Mouse (Mus musculus): Measurements from ENCODE around the gene Ccdc6. TPM values are rescaled to one million over a fixed set of nuclear protein-coding genes. Genes with fewer than 3 reads are reported as not detected.
"Not testable (repeated sequence)": the region's sequence is repeated elsewhere in the genome, so short reads cannot be mapped to it uniquely, and the experiment has no call there.

Gene Ccdc6
- total RNA-seq, 2 experiments from 2014 or later = 94.2 to 115 TPM

DNA sequence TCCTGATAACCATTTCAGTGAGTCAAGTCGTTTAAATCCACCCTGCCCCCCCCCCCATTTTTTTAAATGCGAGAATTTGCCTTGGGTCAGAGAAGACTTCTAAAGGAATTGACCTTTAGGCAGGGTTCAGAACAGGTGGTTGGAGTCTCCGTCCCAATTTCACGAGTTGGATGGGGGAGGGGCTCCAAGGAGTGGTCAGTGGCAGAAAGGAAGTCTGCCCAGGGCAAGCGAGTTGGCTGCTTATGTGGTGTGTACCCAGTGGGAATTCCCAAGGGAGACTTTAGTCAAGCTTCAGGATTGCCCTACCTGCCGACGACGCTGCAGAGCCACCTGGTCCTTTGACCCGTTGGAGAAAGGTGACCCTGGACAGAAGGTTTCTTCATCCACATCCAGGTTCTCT is 97.4 kb downstream of the Ccdc6 start:
- intact Hi-C loops (cut with DNase I) = no loop called here
- no peak for TF ChIP-seq CTCF (IDR thresholded peaks at IDR 0.05)
- H3K27ac ChIP-seq = no peak overlapping the region

DNA sequence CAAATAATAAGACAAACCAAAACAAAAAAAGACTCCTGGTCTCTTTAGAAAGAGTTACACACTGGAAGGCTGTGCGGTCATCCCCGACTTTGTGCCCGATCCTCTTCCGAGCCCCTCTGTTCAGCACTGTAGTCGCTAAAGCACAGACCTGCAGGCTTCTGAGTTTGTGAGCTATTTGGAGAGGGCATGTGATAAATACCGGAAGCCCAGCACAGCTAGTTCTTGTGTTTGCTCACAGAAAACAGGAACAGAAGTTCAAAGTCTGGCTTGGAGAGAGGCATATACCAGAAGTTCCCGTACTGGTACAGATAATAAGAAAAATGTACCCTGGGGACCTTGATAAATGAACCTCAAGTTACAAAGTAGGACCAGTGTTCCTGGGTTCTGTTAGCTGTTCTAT is 98.4 kb downstream of the Ccdc6 start:
- Histone ChIP-seq H3K27ac (peak overlapping the region; percentile 53), H3K4me3 (no peak overlapping the region)
- TF ChIP-seq CTCF (IDR thresholded peaks at IDR 0.05) = no peak
- DNase-seq = no peak
- intact Hi-C loops (cut with DNase I) = no loop called here

More for the DNA sequence above, 97.4 kb downstream of the Ccdc6 start:
- DNase-seq = no peak
- H3K4me3 ChIP-seq = no peak overlapping the region

DNA sequence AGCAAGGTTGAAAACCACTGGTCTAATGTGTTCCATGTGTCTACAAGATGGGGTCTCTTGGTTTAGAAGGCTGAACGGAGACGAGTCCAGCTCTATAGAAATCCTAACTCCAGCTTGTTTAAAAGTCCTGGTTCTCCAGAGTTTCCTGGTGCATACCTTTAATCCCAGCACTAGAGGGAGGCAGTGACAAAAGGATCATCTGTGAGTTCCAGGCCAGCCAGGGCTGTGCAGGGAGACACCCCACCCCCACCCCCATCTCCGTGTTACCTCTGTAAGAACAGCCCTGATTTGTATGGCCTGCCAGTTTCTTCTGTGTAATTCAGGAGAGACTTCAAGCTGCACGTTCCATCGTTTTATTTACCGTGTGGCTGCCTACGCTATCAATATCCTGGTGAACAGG is 98.9 kb downstream of the Ccdc6 start:
- peak; percentile 44 for DNase-seq
- H3K27ac ChIP-seq = peak overlapping the region; percentile 64
- H3K4me3 ChIP-seq = no peak overlapping the region
- peak; percentile 68 for TF ChIP-seq CTCF (IDR thresholded peaks at IDR 0.05)
- intact Hi-C loops (cut with DNase I) = loop anchor here (2.0 kb wide), 1 partner anchor 101 kb away; no protein-coding TSS in a partner anchor

DNA sequence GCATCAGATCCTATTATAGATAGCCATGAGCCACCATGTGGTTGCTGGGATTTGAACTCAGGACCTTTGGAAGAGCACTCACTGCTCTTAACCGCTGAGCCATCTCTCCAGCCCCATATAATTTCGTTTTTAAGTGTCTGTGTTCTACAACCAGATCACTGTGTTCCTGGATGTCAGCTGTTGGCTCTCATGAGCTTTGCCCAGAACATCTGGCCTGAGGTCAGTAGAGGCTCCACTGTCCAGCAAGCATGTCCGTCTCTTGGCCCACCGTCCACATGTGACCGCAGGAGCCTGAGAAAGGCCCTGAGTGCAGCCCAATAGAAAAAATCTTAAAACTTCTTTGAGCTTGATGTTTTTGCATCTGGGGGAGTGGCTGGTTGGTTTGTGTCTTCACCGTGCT is 99.7 kb downstream of the Ccdc6 start:
- DNase-seq = peak; percentile 68
- intact Hi-C loops (cut with DNase I) = loop anchor here (2.0 kb wide), 1 partner anchor 100 kb away; no protein-coding TSS in a partner anchor
- Histone ChIP-seq H3K27ac (peak overlapping the region; percentile 64), H3K4me3 (no peak overlapping the region)
- no peak for TF ChIP-seq CTCF (IDR thresholded peaks at IDR 0.05)

DNA sequence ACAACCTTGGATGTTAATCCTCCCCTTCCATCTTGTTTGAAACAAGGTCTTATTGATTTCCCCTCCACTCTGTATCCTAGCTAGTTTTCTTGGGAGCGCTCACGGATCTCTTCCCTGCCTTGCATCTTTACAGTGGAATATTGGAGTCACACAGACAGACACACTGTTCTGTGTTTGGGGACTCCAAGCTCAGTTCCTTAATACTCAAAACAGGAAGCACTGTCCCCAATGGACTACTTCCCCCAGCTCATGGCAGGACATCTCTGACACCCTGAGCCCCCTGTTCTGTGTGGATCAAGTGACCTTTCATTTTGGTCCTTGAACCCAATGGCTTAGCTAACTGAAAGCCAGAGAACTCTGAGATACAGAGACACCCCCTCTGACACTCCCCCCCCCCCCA is 100.7 kb downstream of the Ccdc6 start:
- no peak for DNase-seq
- intact Hi-C loops (cut with DNase I) = loop anchor here (2.0 kb wide), 1 partner anchor 99 kb away; no protein-coding TSS in a partner anchor
- TF ChIP-seq CTCF (IDR thresholded peaks at IDR 0.05) = no peak
- Histone ChIP-seq H3K27ac (peak overlapping the region; percentile 64), H3K4me3 (no peak overlapping the region)

GRCm38 (mm10) chr10:70198012-70198411 is 101.1 kb downstream of the Ccdc6 start:
- intact Hi-C loops (cut with DNase I) = no loop called here
- Histone ChIP-seq H3K27ac (peak overlapping the region; percentile 38; the same call in 1 of the 2 replicates), H3K4me3 (no peak overlapping the region)
- no peak for TF ChIP-seq CTCF (IDR thresholded peaks at IDR 0.05)
- DNase-seq = no peak

- DNase-seq = no peak
- no peak overlapping the region for H3K4me3 ChIP-seq
- intact Hi-C loops (cut with DNase I) = no loop called here
- TF ChIP-seq CTCF (IDR thresholded peaks at IDR 0.05) = no peak
- no peak overlapping the region for H3K27ac ChIP-seq
Measured at GRCm38 (mm10) chr10:70198951-70199463, 102.1 kb downstream of the Ccdc6 start.

GRCm38 (mm10) chr10:70199466-70200210 is 102.7 kb downstream of the Ccdc6 start:
- TF ChIP-seq CTCF (IDR thresholded peaks at IDR 0.05) = no peak
- no peak for DNase-seq
- Histone ChIP-seq H3K4me3 (no peak overlapping the region), H3K27ac (no peak overlapping the region)
- intact Hi-C loops (cut with DNase I) = no loop called here

DNA sequence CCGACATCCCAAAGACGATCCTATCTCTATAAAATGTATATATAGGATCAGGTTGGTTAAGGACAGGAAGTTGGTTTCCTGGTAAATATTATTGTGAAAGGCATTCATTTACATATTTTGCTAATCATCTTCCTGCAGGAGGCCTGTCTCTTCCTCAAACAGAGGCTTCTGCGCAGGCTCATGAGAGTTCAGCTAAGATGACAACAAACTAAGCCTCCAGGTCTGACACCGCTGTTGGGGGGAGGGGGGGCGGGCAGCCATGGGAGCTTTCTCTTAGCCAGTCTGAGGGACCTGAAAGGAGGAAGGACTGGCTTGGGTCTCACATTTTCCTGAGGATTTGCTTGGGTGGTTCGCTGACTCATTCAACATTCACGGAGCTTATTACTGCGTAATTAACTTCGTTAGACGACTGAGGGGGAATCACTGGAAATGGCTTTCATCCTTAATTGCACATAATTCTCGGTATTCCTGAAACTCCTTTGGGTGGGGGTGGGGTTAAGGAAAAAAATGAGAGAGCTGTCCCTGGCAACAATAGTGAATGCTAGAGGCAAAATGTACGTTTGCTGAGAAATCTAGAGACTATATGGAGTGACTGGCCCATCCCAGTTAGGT is 104.1 kb downstream of the Ccdc6 start:
- DNase-seq = no peak
- Histone ChIP-seq H3K4me3 (no peak overlapping the region), H3K27ac (no peak overlapping the region)
- TF ChIP-seq CTCF (IDR thresholded peaks at IDR 0.05) = no peak
- intact Hi-C loops (cut with DNase I) = no loop called here

GRCm38 (mm10) chr10:70204505-70205399 is 107.8 kb downstream of the Ccdc6 start, which contains the start of gene Mrln:
Gene Mrln (plus strand): TSS chr10:70204664.
- Histone ChIP-seq H3K4me3 (peak within 1 kb of the TSS; percentile 76), H3K27ac (peak within 1 kb of the TSS; percentile 93)
- intact Hi-C loops (cut with DNase I) = loop anchor here (2.0 kb wide), 1 partner anchor 38 kb away; no protein-coding TSS in a partner anchor
- peak; percentile 7; the same call in 1 of the 2 replicates for TF ChIP-seq CTCF (IDR thresholded peaks at IDR 0.05)
- peak; percentile 71 for DNase-seq

- Histone ChIP-seq H3K27ac (no peak overlapping the region), H3K4me3 (no peak overlapping the region)
- no peak for TF ChIP-seq CTCF (IDR thresholded peaks at IDR 0.05)
- DNase-seq = no peak
- intact Hi-C loops (cut with DNase I) = no loop called here
Measured at GRCm38 (mm10) chr10:70211281-70211680, 114.4 kb downstream of the Ccdc6 start.

- Histone ChIP-seq H3K4me3 (no peak overlapping the region), H3K27ac (no peak overlapping the region)
- DNase-seq = no peak
- no peak for TF ChIP-seq CTCF (IDR thresholded peaks at IDR 0.05)
- intact Hi-C loops (cut with DNase I) = no loop called here
Measured at GRCm38 (mm10) chr10:70220971-70221370, 124.0 kb downstream of the Ccdc6 start.

DNA sequence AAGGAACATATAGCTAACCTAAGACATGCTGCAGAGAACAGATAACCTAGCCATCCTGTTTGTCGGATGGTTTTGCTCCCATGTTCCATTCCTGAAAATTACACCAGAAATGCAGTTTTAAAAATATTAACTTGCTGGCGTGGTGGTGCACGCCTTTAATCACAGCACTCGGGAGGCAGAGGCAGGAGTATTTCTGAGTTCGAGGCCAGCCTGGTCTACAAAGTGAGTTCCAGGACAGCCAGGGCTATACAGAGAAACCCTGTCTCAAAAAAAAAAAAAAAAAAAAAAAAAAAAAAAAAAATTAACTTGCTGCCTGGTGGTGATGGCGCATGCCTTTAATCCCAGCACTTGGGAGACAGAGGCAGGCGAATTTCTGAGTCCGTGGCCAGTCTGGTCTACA is 125.3 kb downstream of the Ccdc6 start:
- intact Hi-C loops (cut with DNase I) = not testable (repeated sequence)

More for the DNA sequence above, 125.3 kb downstream of the Ccdc6 start:
- not testable (repeated sequence) for DNase-seq, H3K27ac ChIP-seq, H3K4me3 ChIP-seq
